Mouse (Mus musculus) ovary, postnatal 14 days (tissue): ENCODE results near the gene Mmel1.

ENCODE experiments used
- DNase-seq: peaks from one replicate; pipeline ENCODE4 v3.0.0; 2022; ENCODE audit warnings: low spot score

Gene Mmel1

DNA sequence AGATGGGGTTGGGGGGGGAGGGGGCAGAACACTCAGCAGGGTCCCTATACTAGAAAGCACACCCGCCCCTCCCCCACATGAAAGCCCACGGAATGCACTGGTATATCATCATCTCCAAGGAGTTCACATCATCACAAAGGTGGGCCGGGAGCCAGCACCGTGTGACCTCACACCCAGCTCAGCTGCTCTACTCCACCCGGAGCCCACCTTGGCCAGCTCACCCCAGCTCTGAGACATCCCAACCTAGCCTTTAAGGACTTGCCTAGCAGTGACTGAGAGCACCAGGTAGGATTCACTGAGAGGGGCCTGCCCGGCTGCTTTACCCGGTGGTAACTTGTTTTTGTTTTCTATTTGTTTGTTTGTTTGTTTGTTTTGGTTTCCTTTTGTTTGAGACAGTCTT lies at the start of gene Mmel1:
Gene Mmel1 (plus strand): TSS at position 146 of the 400 bp plus-strand sequence.
- DNase-seq: no peak

GRCm38 (mm10) chr4:154825662-154826061 lies 43.7 kb upstream of the Mmel1 start:
- DNase-seq: peak; percentile 38

DNA sequence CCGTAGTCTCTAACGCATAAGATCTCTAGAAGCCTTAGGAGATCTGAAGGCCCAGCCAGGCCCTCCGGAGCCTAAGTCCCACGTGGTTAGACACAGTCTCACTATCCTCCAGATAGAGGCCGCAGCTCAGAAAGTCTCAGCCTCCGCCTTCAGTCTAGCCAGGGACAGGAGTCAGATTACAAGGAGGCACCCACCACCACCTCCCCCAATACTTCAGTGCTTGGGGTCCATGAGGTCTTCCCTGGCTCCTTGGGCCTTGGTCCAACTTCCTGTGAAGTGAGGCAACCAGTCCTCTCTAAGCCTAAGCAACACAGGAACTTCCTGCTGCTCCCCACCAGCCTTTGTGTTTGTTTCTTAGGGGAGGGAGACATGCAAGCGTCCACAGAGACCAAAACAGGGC lies 43.2 kb upstream of the Mmel1 start:
- DNase-seq: no peak

- no peak for DNase-seq
Observed at GRCm38 (mm10) chr4:154827181-154827580, 42.2 kb upstream of the Mmel1 start.

- no peak for DNase-seq
Observed at GRCm38 (mm10) chr4:154827861-154828610, 41.3 kb upstream of the Mmel1 start.

DNA sequence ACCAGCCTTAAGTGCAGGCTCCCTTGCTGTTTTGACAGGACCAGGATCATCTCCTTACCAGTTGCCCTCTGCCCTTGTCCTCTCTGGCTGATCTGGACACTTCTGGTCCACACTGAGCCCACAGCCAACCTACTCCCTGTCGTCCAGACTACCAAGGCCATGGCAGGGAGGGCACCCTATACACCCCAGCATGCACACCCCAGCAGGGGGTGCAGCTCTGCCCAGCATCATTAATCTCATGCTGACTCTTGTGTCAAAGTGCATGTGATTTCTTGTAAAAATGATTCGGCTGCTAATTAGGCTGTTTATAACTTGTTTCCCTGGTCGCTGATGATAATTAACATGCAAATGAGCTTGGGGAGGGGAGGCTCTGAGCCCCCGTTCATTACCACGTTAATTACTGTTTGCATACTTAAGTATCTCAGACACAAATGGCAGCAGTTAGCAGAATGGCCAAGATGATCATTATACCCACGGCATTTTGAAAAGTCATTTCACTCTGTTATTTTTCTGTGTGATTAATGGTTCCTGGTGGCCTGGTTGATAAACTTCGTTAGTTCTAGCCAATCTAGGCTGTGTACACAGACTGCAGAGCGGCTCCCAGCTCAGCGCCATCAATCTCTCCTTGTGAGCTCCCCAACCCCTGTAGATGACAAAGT lies 37.3 kb upstream of the Mmel1 start:
- no peak for DNase-seq

GRCm38 (mm10) chr4:154836183-154836915 lies 33.0 kb upstream of the Mmel1 start:
- DNase-seq: no peak

GRCm38 (mm10) chr4:154837170-154837569 lies 32.2 kb upstream of the Mmel1 start, which contains the start of gene Ttc34:
Gene Ttc34 (plus strand): TSS chr4:154837459.
- peak; percentile 63 for DNase-seq

GRCm38 (mm10) chr4:154838741-154839140 lies 30.6 kb upstream of the Mmel1 start:
- no peak for DNase-seq

DNA sequence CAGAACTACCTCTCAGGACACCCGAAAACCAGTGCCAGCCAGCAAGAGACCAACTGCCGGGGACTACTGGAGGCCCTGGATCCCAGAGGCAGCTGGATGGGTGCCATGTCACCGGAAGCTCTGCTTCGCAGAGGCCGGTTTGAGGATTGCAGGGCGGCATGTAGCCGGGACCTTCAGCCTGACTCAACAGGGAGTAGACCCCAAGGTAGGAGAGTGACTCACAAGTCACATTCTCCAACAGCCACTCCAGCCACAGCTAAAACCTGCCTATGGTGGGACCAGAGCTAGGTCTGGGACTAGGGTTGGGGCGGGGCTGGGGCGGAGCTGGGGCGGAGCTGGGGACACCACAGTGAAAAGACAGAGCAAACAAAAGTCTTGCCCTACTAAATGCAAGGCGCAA lies 30.0 kb upstream of the Mmel1 start:
- DNase-seq: no peak

DNA sequence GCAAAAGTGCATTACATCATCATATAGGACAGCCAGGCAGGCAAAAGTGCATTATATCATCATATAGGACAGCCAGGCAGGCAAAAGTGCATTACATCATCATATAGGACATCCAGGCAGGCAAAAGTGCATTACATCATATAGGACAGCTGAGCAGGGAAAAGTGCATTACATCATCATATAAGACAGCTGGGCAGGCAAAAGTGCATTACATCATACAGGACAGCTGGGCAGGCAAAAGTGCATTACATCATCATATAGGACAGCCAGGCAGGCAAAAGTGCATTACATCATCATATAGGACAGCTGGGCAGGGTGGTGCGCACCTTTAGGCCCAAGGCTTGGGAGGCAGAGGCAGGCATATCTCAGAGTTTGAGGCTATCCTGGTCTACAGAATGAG lies 16.7 kb upstream of the Mmel1 start:
- no peak for DNase-seq

DNA sequence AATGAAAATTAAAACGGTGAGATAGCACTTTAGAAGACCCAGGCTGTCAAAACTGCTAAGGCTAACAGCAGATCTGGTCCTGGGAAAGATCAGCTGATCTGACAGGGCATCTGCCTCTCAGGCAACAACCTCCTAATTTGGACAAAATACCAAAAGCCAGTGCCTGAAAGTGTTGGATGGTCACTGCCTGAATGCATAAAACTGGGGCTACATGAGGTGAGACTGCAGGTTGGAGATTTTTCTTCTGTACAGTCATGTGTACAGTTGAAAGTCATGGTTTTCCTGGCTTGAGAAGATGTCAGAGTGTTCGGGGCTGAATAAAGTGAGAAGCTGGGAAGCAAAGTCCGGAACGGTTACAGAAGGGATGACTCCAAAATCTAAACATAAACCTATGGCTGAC lies 15.5 kb upstream of the Mmel1 start:
- no peak for DNase-seq

DNA sequence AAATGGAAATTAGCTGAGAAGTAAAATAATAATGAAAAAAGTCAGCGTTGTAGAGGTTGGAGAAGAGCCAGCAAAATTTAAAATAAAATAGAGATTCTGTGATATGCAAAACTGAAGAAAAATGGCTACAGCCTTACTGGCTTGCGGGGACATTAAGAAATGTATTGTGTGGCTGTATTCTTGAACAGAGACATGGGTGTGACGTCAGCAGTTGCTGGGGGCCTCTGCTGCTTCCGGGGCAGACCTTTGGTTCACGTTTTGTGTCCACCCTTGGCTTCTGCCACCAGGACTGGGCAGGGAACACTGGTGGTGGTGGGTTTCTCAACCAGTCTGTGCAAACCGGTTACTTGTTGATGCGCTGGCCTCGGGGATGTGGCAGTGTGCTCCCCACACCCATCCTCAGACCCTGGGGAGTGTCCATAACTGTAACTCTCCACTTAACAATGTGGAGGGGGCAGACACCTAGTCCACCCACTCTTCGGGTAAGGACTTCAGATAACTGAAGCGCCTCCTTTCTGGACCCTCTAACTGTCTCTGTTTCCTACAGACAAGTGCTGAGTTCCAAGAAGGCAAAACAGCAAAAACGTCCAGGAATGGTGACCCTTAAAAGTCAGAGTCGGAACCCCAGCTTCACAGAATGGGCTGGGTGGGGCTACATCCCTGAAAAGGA lies 14.6 kb upstream of the Mmel1 start:
- DNase-seq: no peak

GRCm38 (mm10) chr4:154855721-154856479 lies 13.5 kb upstream of the Mmel1 start:
- peak; percentile 52 for DNase-seq

DNA sequence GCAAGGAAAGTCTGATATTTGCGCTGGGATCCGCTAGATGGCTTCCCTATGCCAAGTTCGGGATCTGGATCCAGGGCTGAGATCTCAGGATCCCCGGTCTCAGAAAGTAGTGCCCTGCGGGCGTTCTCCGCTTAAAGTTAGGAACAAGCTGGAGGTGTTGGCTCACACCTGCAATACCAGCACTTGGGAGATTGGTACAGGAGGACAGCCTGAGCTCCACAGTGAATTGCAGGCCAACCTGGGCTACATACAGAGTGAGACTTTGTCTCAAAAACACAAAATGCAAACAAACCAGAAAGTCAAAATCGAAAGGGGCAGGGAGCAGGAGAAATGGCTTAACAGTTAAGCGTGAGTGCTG lies 12.9 kb upstream of the Mmel1 start:
- no peak for DNase-seq

DNA sequence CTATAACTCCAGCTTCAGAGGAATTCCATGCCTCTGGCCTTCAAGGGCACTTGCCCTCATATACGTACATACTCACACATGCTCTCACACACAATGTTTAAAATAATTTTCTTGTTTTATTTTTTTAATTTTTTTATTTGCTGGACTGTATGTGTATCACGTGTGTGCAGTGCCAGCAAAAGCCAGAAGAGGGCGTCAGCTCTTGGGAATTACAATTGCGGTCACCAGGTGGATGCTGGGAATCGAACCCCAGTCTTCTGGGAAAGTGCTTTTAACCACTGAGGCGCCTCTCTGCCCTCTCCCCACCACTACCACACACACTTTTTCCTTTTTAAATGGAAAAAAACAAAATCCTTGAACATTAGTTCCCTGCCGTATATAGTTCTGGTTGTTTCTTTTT lies 12.5 kb upstream of the Mmel1 start:
- DNase-seq: no peak

GRCm38 (mm10) chr4:154857366-154858240 lies 11.8 kb upstream of the Mmel1 start:
- DNase-seq: no peak

- no peak for DNase-seq
Observed at GRCm38 (mm10) chr4:154858601-154859000, 10.8 kb upstream of the Mmel1 start.

- no peak for DNase-seq
Observed at GRCm38 (mm10) chr4:154861967-154862366, 7.4 kb upstream of the Mmel1 start.

GRCm38 (mm10) chr4:154863436-154863935 lies 5.9 kb upstream of the Mmel1 start:
- DNase-seq: no peak
